Mouse (Mus musculus) heart, embryonic 14.5 days (tissue): ENCODE results near the gene Col4a3bp. TPM values are rescaled to one million over a fixed set of nuclear protein-coding genes. Genes with fewer than 3 reads are reported as not detected.

Source experiments
- ATAC-seq: fragments of 200-750 bp; cut with Nextera tagmentation; 2 replicates; pipeline ENCODE4 v1.8.0; 2017; ENCODE audit warnings: low read depth, moderate TSS enrichment; ENCODE audit not compliant: insufficient number of reproducible peaks, insufficient read depth, low FRiP score
- H3K27ac ChIP-seq, 2 experiments: fragments of 200-500 bp in 1 of 2; fragments of 300-500 bp in 1 of 2; sonication (generic) in 1 of 2; replicated peaks in 1 of 2; 2 replicates each; pipeline ENCODE4 v1.5.1; 2012 to 2014; ENCODE audit warnings: low read depth in 2 of 2, low read length in 2 of 2, control low read depth in 1 of 2, mild to moderate bottlenecking in 1 of 2, mixed read lengths in 1 of 2; ENCODE audit not compliant: control insufficient read depth in 1 of 2, insufficient read depth in 1 of 2
- H3K27me3 ChIP-seq: fragments of 300-500 bp; sonication (generic); 2 replicates; pipeline ENCODE4 v1.6.1; 2014; ENCODE audit warnings: mild to moderate bottlenecking, low read length, control low read depth; ENCODE audit not compliant: control insufficient read depth, insufficient read depth
- H3K36me3 ChIP-seq: fragments of 300-500 bp; sonication (generic); 2 replicates; pipeline ENCODE4 v1.6.1; 2014; ENCODE audit warnings: mild to moderate bottlenecking, control low read depth, low read length, mixed read lengths; ENCODE audit not compliant: control insufficient read depth, insufficient read depth
- H3K4me1 ChIP-seq, 2 experiments: fragments of 200-500 bp in 1 of 2; fragments of 300-500 bp in 1 of 2; sonication (generic) in 1 of 2; 2 replicates each; pipeline ENCODE4 v1.6.1; 2012 to 2014; ENCODE audit warnings: low read length in 2 of 2, control low read depth in 1 of 2, mixed read lengths in 1 of 2; ENCODE audit not compliant: control insufficient read depth in 2 of 2, insufficient read depth in 2 of 2
- H3K4me2 ChIP-seq: fragments of 300-500 bp; sonication (generic); 2 replicates; pipeline ENCODE4 v1.6.1; 2014; ENCODE audit warnings: mild to moderate bottlenecking, low read length
- H3K4me3 ChIP-seq, 2 experiments: fragments of 200-500 bp in 1 of 2; fragments of 300-500 bp in 1 of 2; sonication (generic) in 1 of 2; 2 replicates each; pipeline ENCODE4 v1.5.1; 2012 to 2014; ENCODE audit warnings: low read length in 2 of 2, mild to moderate bottlenecking in 2 of 2, control low read depth in 1 of 2, low read depth in 1 of 2, moderate library complexity in 1 of 2; ENCODE audit not compliant: control insufficient read depth in 1 of 2, insufficient read depth in 1 of 2
- H3K9ac ChIP-seq: fragments of 300-500 bp; sonication (generic); 2 replicates; pipeline ENCODE4 v1.6.1; 2014; ENCODE audit warnings: mild to moderate bottlenecking, low read length
- H3K9me3 ChIP-seq: fragments of 300-500 bp; sonication (generic); 2 replicates; pipeline ENCODE4 v1.6.1; 2016; ENCODE audit warnings: low read length, control low read depth; ENCODE audit not compliant: control insufficient read depth
- WGBS: fragments of 180-500 bp; shearing (Covaris S2); extraction: QIAGEN DNeasy Blood & Tissue Kit; methylation state at CpG from one replicate; pipeline ENCODE4 v1.1.7; 2014; 5-methylcytosine and 5-hydroxymethylcytosine counted together
- polyA plus RNA-seq: library from polyadenylated mRNA; unstranded; fragments of >200 nt; fragmentation: Nextera tagmentation; extraction: Ambion mirVana; gene quantifications from 2 replicates; pipeline ENCODE4 v1.2.1, GENCODE M21; 2014

Col4a3bp gene
- polyA plus RNA-seq, 1 experiment from 2014 or later = 11.9 TPM

- no peak for ATAC-seq
Measured at GRCm38 (mm10) chr13:96670019-96670405, 127.6 kb downstream of the Col4a3bp start.

GRCm38 (mm10) chr13:96670406-96671077 lies 128.1 kb downstream of the Col4a3bp start, which contains the start of gene Hmgcr:
Hmgcr (minus strand) TSS chr13:96670936.
- ATAC-seq = peak; percentile 100
- Histone ChIP-seq H3K36me3 (peaks cover 11% of the 10 kb centered on the region), H3K4me1 (peaks cover 3 to 22% of the 10 kb centered on the region in 2 experiments), H3K9me3 (no peaks in the 10 kb centered on the region), H3K27ac (peak within 1 kb of the TSS; percentile 82 to 90), H3K27me3 (no peaks in the 10 kb centered on the region), H3K4me2 (peak within 1 kb of the TSS; percentile 81), H3K4me3 (peak within 1 kb of the TSS; percentile 73 to 97), H3K9ac (peak within 1 kb of the TSS; percentile 97)
- under 1% methylated on average over 70 of the region's 70 CpGs for WGBS

More at GRCm38 (mm10) chr13:96670019-96670405, 127.6 kb downstream of the Col4a3bp start:
- no peaks in the 10 kb centered on the region for H3K9me3 ChIP-seq
- peak overlapping the region; percentile 81 for H3K4me2 ChIP-seq
- H3K4me3 ChIP-seq = peak overlapping the region; percentile 73 to 97
- peak overlapping the region; percentile 97 for H3K9ac ChIP-seq
- peaks cover 16% of the 10 kb centered on the region for H3K36me3 ChIP-seq
- no peaks in the 10 kb centered on the region for H3K27me3 ChIP-seq
- H3K27ac ChIP-seq = peak overlapping the region; percentile 82 to 90
- 3% methylated on average over 13 of the region's 13 CpGs for WGBS
- peaks cover 3 to 22% of the 10 kb centered on the region in 2 experiments for H3K4me1 ChIP-seq

GRCm38 (mm10) chr13:96671078-96671905 lies 128.9 kb downstream of the Col4a3bp start:
- H3K9me3 ChIP-seq = no peaks in the 10 kb centered on the region
- peak overlapping the region; percentile 56 to 59 for H3K27ac ChIP-seq
- H3K9ac ChIP-seq = peak overlapping the region; percentile 65
- H3K36me3 ChIP-seq = peaks cover 4% of the 10 kb centered on the region; the same call in 1 of the 2 replicates
- H3K27me3 ChIP-seq = no peaks in the 10 kb centered on the region
- H3K4me1 ChIP-seq = peaks cover 3 to 22% of the 10 kb centered on the region in 2 experiments
- H3K4me3 ChIP-seq = peak overlapping the region; percentile 73 to 97
- 12% methylated on average over 31 of the region's 31 CpGs for WGBS
- no peak for ATAC-seq
- H3K4me2 ChIP-seq = peak overlapping the region; percentile 81

GRCm38 (mm10) chr13:96671906-96672234 lies 129.5 kb downstream of the Col4a3bp start:
- no peak for ATAC-seq
- peaks cover 3 to 22% of the 10 kb centered on the region in 2 experiments for H3K4me1 ChIP-seq
- no peaks in the 10 kb centered on the region for H3K27me3 ChIP-seq
- no peak overlapping the region for H3K4me3 ChIP-seq
- no peak overlapping the region for H3K27ac ChIP-seq
- 94% methylated on average over 5 of the region's 5 CpGs for WGBS
- no peak overlapping the region for H3K9ac ChIP-seq
- no peaks in the 10 kb centered on the region for H3K9me3 ChIP-seq
- no peaks in the 10 kb centered on the region for H3K36me3 ChIP-seq
- H3K4me2 ChIP-seq = no peak overlapping the region

DNA sequence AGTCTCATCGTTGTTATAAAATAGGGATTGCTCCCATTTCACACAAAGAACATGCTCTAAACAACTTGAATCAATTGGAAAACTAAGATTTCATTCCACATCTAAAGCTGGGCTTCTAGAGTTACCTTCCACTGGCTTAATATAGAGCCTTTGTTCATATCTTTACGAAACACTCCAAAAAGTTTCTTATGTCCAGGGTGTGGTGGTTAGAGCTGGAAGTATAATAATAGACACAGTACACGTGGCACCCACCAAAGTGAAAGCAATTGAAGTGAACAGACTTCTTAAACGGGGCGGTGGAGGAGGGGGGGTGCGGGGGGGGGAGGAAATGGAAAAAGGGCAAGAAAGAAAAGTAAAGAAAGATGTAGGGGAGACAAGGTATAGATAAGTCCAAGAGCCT lies 129.9 kb downstream of the Col4a3bp start:
- no peak for ATAC-seq

GRCm38 (mm10) chr13:96673817-96674216 lies 131.4 kb downstream of the Col4a3bp start:
- no peak for ATAC-seq
- WGBS = 83% methylated on average over 7 of the region's 7 CpGs
- Histone ChIP-seq H3K4me3 (no peak overlapping the region), H3K36me3 (no peaks in the 10 kb centered on the region), H3K9me3 (no peaks in the 10 kb centered on the region), H3K9ac (no peak overlapping the region), H3K4me1 (peaks cover 3 to 16% of the 10 kb centered on the region in 2 experiments), H3K27me3 (no peaks in the 10 kb centered on the region), H3K27ac (no peak overlapping the region), H3K4me2 (no peak overlapping the region)

More for the DNA sequence above, 129.9 kb downstream of the Col4a3bp start:
- no peaks in the 10 kb centered on the region for H3K9me3 ChIP-seq
- H3K9ac ChIP-seq = no peak overlapping the region
- WGBS = 70% methylated on average over 6 of the region's 6 CpGs
- H3K4me3 ChIP-seq = no peak overlapping the region
- H3K4me1 ChIP-seq = peaks cover 3 to 22% of the 10 kb centered on the region in 2 experiments
- H3K36me3 ChIP-seq = no peaks in the 10 kb centered on the region
- no peak overlapping the region for H3K4me2 ChIP-seq
- no peak overlapping the region for H3K27ac ChIP-seq
- no peaks in the 10 kb centered on the region for H3K27me3 ChIP-seq

- Histone ChIP-seq H3K9me3 (peaks cover 3% of the 10 kb centered on the region; the same call in 1 of the 2 replicates), H3K4me1 (peaks cover 3 to 5% of the 10 kb centered on the region in 2 experiments), H3K27me3 (no peaks in the 10 kb centered on the region), H3K4me2 (no peak overlapping the region), H3K4me3 (no peak overlapping the region), H3K9ac (no peak overlapping the region), H3K27ac (no peak overlapping the region), H3K36me3 (no peaks in the 10 kb centered on the region)
- 66% methylated on average over 6 of the region's 6 CpGs for WGBS
- ATAC-seq = no peak
Measured at GRCm38 (mm10) chr13:96675756-96676155, 133.3 kb downstream of the Col4a3bp start.
